Mouse (Mus musculus) ES-Bruce4 (cell line): ENCODE results near the gene Adh5. TPM values are rescaled to one million over a fixed set of nuclear protein-coding genes. Genes with fewer than 3 reads are reported as not detected.

Experiments used
- H3K27ac ChIP-seq: 2 replicates; pipeline ENCODE4 v1.5.1; 2012; ENCODE audit warnings: low read length, inconsistent platforms; ENCODE audit not compliant: insufficient read depth
- H3K27me3 ChIP-seq: 2 replicates; pipeline ENCODE4 v1.6.1; 2012; ENCODE audit warnings: mild to moderate bottlenecking, low read length, inconsistent platforms; ENCODE audit not compliant: control insufficient read depth, poor library complexity, insufficient read depth, severe bottlenecking
- H3K36me3 ChIP-seq: 2 replicates; pipeline ENCODE4 v1.6.1; 2012; ENCODE audit warnings: inconsistent platforms, mild to moderate bottlenecking, low read length, moderate library complexity; ENCODE audit not compliant: control insufficient read depth, poor library complexity, insufficient read depth, severe bottlenecking
- H3K4me1 ChIP-seq: one replicate; pipeline ENCODE4 v1.8.1; 2011; ENCODE audit warnings: low read length; ENCODE audit not compliant: control insufficient read depth, insufficient read depth
- H3K4me3 ChIP-seq: 2 replicates; pipeline ENCODE4 v1.5.1; 2011; ENCODE audit warnings: low read depth, mild to moderate bottlenecking, low read length
- H3K9ac ChIP-seq: 2 replicates; pipeline ENCODE4 v1.6.1; 2012; ENCODE audit warnings: low read depth, mild to moderate bottlenecking, inconsistent platforms; ENCODE audit not compliant: poor library complexity, severe bottlenecking
- H3K9me3 ChIP-seq: replicated peaks from 2 replicates; pipeline ENCODE4 v1.6.1; 2012; ENCODE audit warnings: mild to moderate bottlenecking, low read length, inconsistent platforms; ENCODE audit not compliant: control insufficient read depth, poor library complexity, insufficient read depth, severe bottlenecking
- CTCF ChIP-seq: IDR thresholded peaks from one replicate; pipeline ENCODE4 v1.8.1; 2011; ENCODE audit warnings: low read depth, low read length
- EP300 ChIP-seq: IDR thresholded peaks from 2 replicates; pipeline ENCODE4 v1.6.1; 2011; ENCODE audit warnings: low read depth, low read length; ENCODE audit not compliant: insufficient read depth
- POLR2A ChIP-seq: IDR thresholded peaks from one replicate; pipeline ENCODE4 v1.8.1; 2011; ENCODE audit warnings: low read length; ENCODE audit not compliant: insufficient read depth
- polyA plus RNA-seq: library from polyadenylated mRNA; stranded (reverse); fragments of >200 nt; gene quantifications from 2 replicates; pipeline ENCODE4 v1.2.4, GENCODE M21; 2011; ENCODE audit warnings: low read depth; ENCODE audit not compliant: missing spikeins, insufficient read depth, insufficient read length

Gene Adh5
- polyA plus RNA-seq, 1 experiment: 242 TPM

DNA sequence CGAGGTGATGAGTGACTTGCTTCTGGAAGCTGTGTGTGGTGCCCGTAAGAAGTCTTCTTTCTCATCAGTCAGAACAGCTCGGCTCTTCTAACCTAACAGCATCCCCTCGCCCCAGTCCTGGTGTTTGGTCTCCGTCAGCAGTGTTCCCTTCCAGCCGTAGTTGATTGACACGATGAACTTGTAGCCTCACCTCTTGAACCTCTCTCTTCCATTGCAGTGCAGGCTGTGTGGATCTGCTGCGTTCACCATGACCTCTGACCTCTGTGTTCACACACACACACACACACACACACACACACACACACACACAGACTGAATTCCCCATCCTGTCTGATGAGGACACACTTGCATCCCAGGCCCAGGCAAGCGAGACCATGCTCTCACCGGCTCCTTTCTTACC, 9.3 kb downstream of the Adh5 start:
- Histone ChIP-seq H3K9ac (no peak overlapping the region), H3K4me3 (no peak overlapping the region), H3K27ac (no peak overlapping the region), H3K4me1 (no peaks in the 10 kb centered on the region), H3K9me3 (no peaks in the 10 kb centered on the region), H3K27me3 (no peaks in the 10 kb centered on the region), H3K36me3 (peaks cover 78% of the 10 kb centered on the region)
- TF ChIP-seq EP300: no peak
- TF ChIP-seq CTCF: no peak
- no peak for TF ChIP-seq POLR2A

DNA sequence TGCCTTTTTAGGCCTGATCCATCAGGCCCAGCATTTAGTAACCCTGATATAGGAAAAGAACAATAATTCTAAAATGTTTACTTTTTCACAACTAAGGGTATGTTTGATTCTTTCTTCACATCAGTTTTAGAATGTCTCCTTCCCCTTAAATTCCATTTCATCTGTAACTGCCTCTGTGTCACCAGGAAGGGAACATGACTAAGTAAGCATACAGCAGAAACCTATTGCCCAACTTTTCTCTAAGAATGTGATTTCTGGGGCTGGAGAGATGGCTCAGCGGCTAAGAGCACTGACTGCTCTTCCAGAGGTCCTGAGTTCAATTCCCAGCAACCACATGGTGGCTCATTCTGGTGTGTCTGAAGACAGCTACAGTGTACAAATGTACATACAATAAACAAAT, 11.3 kb downstream of the Adh5 start:
- Histone ChIP-seq H3K9ac (no peak overlapping the region), H3K4me1 (no peaks in the 10 kb centered on the region), H3K27ac (no peak overlapping the region), H3K9me3 (no peaks in the 10 kb centered on the region), H3K36me3 (peaks cover 67% of the 10 kb centered on the region), H3K27me3 (no peaks in the 10 kb centered on the region), H3K4me3 (no peak overlapping the region)
- TF ChIP-seq CTCF: no peak
- no peak for TF ChIP-seq EP300
- no peak for TF ChIP-seq POLR2A

DNA sequence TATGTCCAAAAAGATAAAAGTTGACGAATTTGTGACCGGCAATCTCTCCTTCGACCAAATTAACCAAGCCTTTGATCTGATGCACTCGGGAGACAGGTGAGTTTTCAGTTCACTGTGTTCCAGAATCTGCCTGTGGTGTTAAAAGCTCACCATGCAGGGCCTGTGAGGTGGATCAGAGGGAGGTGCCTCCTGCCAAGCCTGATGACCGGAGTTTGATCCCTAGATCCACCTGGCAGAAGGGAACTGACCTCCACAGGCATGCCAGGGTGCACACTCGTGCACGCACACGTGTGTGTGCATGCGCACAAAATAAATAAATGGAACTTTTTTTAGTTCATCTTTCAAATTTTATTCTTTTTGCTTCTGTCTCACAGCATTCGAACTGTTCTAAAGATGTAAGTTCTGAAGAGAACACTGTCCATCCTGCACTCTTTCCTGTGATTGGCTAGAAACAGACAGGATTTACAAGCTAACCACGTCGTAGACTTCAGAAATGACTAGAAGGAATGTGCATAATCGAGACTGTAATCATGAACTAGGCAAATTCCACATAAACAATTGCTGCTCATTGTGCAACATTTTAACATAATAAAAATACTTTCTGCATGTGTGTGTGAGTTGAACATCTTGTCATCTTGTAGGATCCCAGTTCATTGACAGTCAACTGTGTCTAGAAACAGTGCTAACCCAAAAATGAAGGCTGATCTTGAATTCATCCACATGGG, 12.0 kb downstream of the Adh5 start:
- H3K36me3 ChIP-seq: peaks cover 67% of the 10 kb centered on the region
- TF ChIP-seq CTCF: no peak
- no peak overlapping the region for H3K4me3 ChIP-seq
- H3K9ac ChIP-seq: no peak overlapping the region
- no peaks in the 10 kb centered on the region for H3K4me1 ChIP-seq
- H3K9me3 ChIP-seq: no peaks in the 10 kb centered on the region
- no peaks in the 10 kb centered on the region for H3K27me3 ChIP-seq
- no peak overlapping the region for H3K27ac ChIP-seq

DNA sequence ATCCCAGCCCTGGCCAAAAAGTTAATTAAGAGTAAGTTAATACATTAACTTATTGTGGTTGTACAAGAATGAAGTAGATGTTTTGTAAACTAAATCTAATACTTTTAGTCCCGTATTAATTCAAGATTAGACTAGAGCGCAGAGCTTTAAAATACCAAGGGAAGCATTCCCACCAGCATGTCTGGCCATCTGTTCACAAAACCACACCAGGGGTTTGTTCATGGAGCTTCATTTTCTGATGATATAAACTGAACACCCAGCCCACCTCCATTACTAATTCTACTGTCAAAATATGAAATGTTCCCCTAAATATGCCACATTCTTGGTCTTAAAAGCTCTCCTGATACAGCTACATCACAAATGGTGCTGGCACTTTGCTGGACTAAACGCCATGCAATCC, 15.5 kb downstream of the Adh5 start:
- no peak for TF ChIP-seq POLR2A
- TF ChIP-seq CTCF: no peak
- Histone ChIP-seq H3K9ac (no peak overlapping the region), H3K27ac (no peak overlapping the region), H3K4me1 (no peaks in the 10 kb centered on the region), H3K4me3 (no peak overlapping the region), H3K9me3 (no peaks in the 10 kb centered on the region), H3K27me3 (no peaks in the 10 kb centered on the region), H3K36me3 (peaks cover 63% of the 10 kb centered on the region)

DNA sequence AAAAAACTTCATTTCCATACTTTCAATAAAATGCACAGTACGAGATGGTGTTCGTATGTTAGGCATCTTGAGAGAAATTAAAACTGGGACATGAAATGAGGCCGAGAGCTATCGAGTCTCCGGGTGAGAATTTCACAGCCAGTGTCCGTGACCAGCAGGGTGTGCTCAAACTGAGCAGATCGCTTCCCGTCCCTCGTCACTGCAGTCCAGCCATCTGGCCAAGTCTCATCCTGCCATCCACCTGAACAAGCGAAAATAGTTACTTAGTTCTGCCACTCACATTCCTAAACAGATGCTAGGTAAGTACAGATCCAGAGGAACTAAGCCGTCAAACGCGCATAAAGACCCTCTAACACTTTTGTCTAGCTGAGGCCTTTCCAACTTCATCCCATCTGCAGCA, 17.4 kb downstream of the Adh5 start:
- Histone ChIP-seq H3K27ac (no peak overlapping the region), H3K9ac (no peak overlapping the region), H3K9me3 (no peaks in the 10 kb centered on the region), H3K4me1 (no peaks in the 10 kb centered on the region), H3K27me3 (no peaks in the 10 kb centered on the region), H3K36me3 (peaks cover 48% of the 10 kb centered on the region), H3K4me3 (no peak overlapping the region)
- TF ChIP-seq POLR2A: no peak
- peak; percentile 29 for TF ChIP-seq CTCF

DNA sequence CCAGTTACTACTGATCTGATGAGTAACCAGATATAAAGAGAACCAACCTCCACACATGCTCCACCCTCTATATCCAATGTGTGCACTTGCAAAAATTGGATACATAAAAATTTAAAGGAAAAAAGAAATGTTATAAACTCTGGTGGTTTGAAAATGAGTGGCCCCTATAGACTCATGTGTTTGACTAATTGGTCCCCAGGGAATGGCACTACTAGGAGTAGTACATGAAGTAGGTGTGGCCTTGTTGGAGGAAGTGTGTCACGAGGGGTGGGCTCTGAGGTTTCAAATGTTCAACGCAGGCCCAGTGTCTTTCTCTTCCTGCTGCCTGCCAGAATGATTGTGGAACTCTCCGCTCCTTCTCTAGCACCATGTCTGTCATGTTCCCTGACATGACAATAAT, 18.9 kb downstream of the Adh5 start:
- TF ChIP-seq EP300: no peak
- TF ChIP-seq CTCF: no peak
- no peak for TF ChIP-seq POLR2A
- H3K4me3 ChIP-seq: no peak overlapping the region
- H3K4me1 ChIP-seq: no peaks in the 10 kb centered on the region
- no peak overlapping the region for H3K27ac ChIP-seq
- H3K9me3 ChIP-seq: no peaks in the 10 kb centered on the region
- no peak overlapping the region for H3K9ac ChIP-seq
- H3K27me3 ChIP-seq: no peaks in the 10 kb centered on the region
- peaks cover 50% of the 10 kb centered on the region for H3K36me3 ChIP-seq
